Mouse (Mus musculus) cerebellum, adult 9-11 months (tissue): ENCODE measurements around the gene Gm13088.
"Not testable (repeated sequence)": the region's sequence is repeated elsewhere in the genome, so short reads cannot be mapped to it uniquely, and the experiment has no call there.

Experiments used
- DNase-seq: peaks from one replicate; pipeline ENCODE4 v3.0.0; 2022

Gm13088 gene

DNA sequence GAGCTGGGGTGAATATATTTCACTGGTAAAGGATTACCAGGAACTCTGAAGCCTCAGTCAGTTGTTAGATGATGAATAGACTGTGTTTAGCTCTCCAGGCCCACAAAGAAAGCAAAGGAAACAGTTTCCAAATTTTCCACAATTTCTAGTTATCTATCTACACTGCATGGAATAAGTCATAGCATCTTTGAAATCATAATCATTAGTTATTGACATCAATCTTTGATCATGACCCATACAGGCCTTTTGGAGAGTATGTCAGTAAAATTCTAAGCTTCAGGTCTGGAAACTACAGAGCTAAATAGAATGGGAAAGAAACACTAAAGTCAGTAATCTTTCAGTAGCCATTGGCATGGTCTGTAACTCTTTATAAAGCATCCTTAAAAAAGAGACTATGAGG lies at the start of gene Gm13088:
Gm13088 (minus strand) TSS at position 101 of the 400 bp plus-strand sequence.
- not testable (repeated sequence) for DNase-seq

DNA sequence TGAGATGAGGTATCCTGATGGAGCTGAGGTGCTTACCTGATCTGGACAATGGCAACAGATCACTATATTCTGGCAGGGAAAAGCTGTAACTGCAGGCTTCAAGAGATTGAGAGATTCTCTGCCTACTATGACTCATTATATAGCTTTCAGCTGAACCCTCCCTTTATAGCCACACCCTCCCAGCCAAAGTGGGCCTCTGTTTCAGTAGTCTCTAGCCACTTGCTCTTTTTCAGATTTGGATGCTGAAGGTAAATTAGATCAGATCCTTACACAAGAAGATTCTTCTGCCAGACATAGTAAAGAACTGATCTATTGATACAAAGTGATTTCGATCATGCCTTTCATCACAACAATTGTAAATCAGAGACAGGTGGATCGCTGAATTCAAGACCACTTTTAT lies 45.6 kb upstream of the Gm13088 start, which contains the start of gene Gm13089:
Gm13089 (minus strand) TSS at position 101 of the 400 bp plus-strand sequence.
- no peak for DNase-seq

DNA sequence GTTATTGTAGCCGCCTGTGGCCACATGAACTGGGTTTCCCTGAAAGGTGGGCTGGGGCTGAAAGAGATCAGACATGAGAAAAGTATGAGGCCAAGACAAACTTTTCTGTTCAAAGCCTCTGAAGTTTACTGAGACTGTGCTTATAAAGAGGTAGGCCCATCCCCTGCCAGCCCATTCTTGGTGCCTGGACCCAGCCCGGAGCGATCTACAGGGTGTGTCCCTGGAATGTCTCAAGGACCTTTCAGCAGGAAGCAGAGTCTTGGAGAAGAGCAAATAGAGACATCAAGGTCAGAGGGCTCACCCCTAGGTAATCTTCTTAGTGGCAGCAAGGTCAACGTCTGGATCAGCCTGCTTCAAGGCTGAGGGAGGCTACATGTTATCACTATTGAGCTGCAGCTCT lies 38.9 kb downstream of the Gm13088 start:
- not testable (repeated sequence) for DNase-seq

DNA sequence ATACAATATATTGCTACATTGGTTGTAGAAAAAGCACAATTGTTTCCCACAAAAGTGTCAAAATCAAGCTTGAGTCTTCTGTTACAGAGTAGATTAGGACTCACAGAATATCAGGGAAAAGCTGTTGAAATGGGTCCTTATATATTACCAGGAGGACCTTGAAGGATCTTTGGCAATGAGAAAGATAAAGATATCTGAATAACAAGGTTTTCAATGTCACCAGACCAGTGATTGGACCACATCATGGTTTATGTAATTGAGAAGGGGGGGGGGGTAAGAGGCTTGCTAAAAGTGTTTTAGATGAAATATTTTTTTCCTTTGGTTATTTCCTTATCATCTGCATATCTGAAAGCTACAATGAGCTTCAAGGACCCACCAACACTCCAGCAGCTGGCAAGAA lies 42.3 kb downstream of the Gm13088 start, which contains the start of gene Gm13083:
Gm13083 (plus strand) TSS at position 301 of the 400 bp plus-strand sequence.
- not testable (repeated sequence) for DNase-seq

DNA sequence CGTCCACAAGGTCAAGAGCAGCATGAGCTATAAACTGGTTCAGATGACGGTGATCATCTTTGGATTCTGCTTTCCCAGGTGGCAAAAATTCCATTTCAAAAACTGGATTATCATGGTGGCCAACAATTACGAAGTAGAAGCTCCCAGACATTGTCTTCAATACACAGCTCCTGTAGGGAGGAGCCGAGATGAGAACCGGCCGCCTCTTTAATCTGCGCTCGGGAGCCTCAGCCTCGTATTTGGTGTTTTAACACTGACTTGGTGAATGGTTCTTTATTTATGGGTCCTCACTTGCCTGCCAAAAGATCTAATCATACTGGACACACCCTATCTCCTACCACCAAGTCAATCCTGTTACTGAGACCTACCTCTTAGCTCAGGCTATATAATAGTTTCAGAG lies 45.1 kb downstream of the Gm13088 start:
- DNase-seq = not testable (repeated sequence)
